Mouse (Mus musculus) C2C12 (cell line): ENCODE data around the gene Serp2. TPM values are rescaled to one million over a fixed set of nuclear protein-coding genes. Genes with fewer than 3 reads are reported as not detected.

Experiments used
- H3K27me3 ChIP-seq: one replicate; pipeline ENCODE4 v1.6.1; 2011; ENCODE audit not compliant: control insufficient read depth, insufficient read depth, insufficient read length
- H3K36me3 ChIP-seq: one replicate; pipeline ENCODE4 v1.6.1; 2011; ENCODE audit not compliant: control insufficient read depth, insufficient read depth
- H3K4me3 ChIP-seq: one replicate; pipeline ENCODE4 v1.5.1; 2011; ENCODE audit warnings: mild to moderate bottlenecking, control low read depth; ENCODE audit not compliant: poor library complexity, insufficient read depth, severe bottlenecking
- H3K79me2 ChIP-seq: one replicate; pipeline ENCODE4 v1.6.1; 2011; ENCODE audit not compliant: control insufficient read depth, insufficient read depth
- H3K79me3 ChIP-seq: one replicate; pipeline ENCODE4 v1.6.1; 2011; ENCODE audit warnings: low read depth, control low read depth
- H3ac ChIP-seq: one replicate; pipeline ENCODE3; 2011; ENCODE audit warnings: low read depth; ENCODE audit not compliant: control insufficient read depth, insufficient read length
- CEBPB ChIP-seq: IDR thresholded peaks from one replicate; pipeline ENCODE4 v1.6.1; 2011; ENCODE audit warnings: low read depth, mild to moderate bottlenecking, control low read depth, moderate library complexity
- CTCF ChIP-seq: IDR thresholded peaks from one replicate; pipeline ENCODE4 v1.5.1; 2011; ENCODE audit not compliant: control insufficient read depth, insufficient read depth, insufficient read length
- FOSL1 ChIP-seq: IDR thresholded peaks from one replicate; pipeline ENCODE4 v1.8.0; 2011; ENCODE audit warnings: mild to moderate bottlenecking, low read length; ENCODE audit not compliant: poor library complexity, insufficient read depth, severe bottlenecking
- MAX ChIP-seq: IDR thresholded peaks from one replicate; pipeline ENCODE4 v1.6.1; 2011; ENCODE audit warnings: mild to moderate bottlenecking, control low read depth
- MYOD1 ChIP-seq: IDR thresholded peaks from one replicate; pipeline ENCODE4 v1.6.1; 2011; ENCODE audit warnings: low read depth; ENCODE audit not compliant: control insufficient read depth, insufficient read length
- MYOG ChIP-seq: IDR thresholded peaks from one replicate; pipeline ENCODE4 v1.6.1; 2011; ENCODE audit not compliant: control insufficient read depth, insufficient read length; ENCODE audit errors: extremely low read depth
- USF1 ChIP-seq: IDR thresholded peaks from one replicate; pipeline ENCODE4 v1.6.1; 2011; ENCODE audit warnings: low read depth, mild to moderate bottlenecking, control low read depth, moderate library complexity
- polyA plus RNA-seq: library from polyadenylated mRNA; unstranded; fragments of >200 nt; fragmentation: generic; extraction: Trizol; gene quantifications from one replicate; pipeline ENCODE4 v1.2.1, GENCODE M21; 2012; ENCODE audit warnings: missing spikeins

Gene Serp2
- polyA plus RNA-seq, 1 experiment, result 32.8 TPM

DNA sequence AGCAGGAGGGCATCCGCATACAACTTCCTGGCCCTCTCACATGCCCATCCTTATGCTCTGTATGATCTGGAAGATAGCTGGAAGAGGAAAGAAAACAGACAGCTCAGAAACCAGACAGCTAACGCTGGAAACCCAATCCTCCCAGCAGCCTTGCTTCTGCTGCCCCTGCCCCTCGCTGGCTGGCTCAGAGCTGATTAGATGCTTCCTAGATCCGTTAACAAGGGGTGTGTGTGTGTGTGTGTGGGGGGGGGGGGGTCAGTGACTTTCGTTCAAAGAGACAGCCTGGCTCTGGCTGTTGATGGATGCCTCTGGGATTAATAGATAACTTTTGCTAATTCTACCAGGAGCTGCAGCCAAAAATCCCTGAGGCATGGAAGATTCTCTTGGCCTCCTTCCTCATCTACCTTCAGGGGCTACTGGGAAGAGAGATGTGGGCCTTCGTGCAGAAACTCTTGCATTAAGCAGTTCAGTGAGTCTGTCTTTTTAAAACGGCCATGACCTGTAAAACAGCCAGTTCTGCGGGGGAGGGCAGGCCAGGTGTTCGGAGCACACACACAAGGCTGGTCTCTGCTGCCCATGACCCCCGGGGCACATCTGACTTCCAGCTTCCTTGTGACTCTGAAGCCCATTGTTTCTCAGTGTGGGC lies 23.4 kb downstream of the Serp2 start:
- Histone ChIP-seq H3K4me3 (no peak overlapping the region), H3K27me3 (no peaks in the 10 kb centered on the region), H3K79me2 (no peaks in the 10 kb centered on the region), H3K79me3 (no peaks in the 10 kb centered on the region), H3ac (no peak overlapping the region), H3K36me3 (peaks cover 11% of the 10 kb centered on the region)
- TF ChIP-seq MAX, result no peak

DNA sequence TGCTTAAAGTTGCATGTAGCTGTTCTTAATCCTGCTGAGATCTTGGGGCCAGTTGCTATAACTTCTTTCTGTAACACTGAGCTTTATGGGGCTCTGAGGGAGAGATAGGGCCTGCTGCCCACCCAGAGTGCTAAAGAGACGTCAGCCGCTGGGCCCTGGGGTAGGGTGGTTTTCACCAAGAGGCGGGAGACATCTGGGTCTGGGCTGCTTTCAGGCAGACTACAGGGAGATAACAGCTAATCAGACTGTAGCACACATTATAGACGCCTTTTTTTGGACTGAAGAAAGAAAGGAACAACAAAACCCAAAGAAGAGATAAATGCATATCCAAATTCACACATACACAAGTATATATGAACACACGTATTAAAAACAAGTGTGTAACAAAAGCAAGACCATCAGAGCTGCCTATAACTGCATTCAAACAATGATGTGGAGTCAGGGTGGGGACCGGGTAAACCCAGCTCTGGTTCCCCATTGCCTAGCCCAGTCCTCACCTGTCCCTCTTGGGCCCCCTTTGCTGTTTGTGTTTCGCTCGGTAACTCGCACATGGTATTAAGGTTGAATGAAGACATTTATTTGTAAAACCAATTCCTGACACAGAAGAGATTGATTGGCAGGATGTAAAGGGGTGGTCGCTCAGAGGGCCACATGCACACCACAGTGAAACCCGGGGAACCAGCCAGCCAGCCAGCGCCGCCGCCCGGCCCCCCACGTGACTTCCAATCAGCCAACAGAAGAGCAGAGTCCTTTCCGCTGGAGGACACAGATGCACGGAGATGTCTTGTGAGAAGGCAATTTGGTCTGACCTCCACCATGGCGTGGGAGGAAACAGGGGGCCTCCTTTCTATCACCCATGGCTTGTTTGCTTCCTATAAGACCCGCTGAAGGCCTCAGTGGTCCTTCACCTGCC lies 24.2 kb downstream of the Serp2 start:
- Histone ChIP-seq H3ac (no peak overlapping the region), H3K79me2 (no peaks in the 10 kb centered on the region), H3K4me3 (no peak overlapping the region), H3K79me3 (no peaks in the 10 kb centered on the region), H3K36me3 (peaks cover 11% of the 10 kb centered on the region), H3K27me3 (no peaks in the 10 kb centered on the region)
- TF ChIP-seq CTCF (no peak), MYOG (no peak), MAX (no peak), USF1 (no peak), MYOD1 (no peak), FOSL1 (no peak), CEBPB (no peak)

DNA sequence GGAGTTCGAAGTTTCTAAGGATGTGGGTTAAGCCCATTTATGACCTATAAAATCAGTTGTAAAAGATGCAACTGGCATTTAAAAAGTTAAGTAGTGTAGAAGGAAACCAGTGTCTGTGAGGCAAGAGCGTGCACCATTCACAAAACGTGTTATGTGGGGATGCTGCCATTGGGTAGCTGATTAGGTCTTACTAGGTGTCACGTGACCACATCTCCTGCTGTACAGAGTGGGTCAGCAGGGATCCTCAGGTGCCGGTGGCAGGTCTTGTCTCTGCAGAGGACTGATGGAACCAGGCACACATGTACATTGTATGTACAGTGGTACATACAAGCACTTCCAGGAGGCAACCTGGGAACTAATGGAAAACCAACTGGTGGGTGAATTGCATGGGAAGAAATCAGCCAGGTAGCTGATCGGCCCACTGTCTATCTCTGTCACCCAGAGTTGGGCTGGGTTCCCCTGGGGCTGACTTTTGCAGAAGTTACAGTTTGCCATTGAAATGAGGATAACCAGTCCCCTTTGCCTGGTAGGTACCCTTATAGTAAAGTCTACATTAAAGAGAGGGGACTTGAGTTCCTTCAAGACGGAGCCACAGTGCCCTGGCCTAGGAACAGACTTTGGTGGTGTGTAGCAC lies 25.5 kb downstream of the Serp2 start:
- H3K79me3 ChIP-seq, result no peaks in the 10 kb centered on the region
- no peak overlapping the region for H3K4me3 ChIP-seq
- TF ChIP-seq MYOD1, result no peak
- no peak for TF ChIP-seq CTCF
- no peak for TF ChIP-seq MAX
- TF ChIP-seq USF1, result no peak
- TF ChIP-seq CEBPB, result no peak
- TF ChIP-seq MYOG, result no peak
- TF ChIP-seq FOSL1, result no peak
- no peaks in the 10 kb centered on the region for H3K27me3 ChIP-seq
- no peak overlapping the region for H3ac ChIP-seq
- no peaks in the 10 kb centered on the region for H3K79me2 ChIP-seq
- peaks cover 11% of the 10 kb centered on the region for H3K36me3 ChIP-seq

DNA sequence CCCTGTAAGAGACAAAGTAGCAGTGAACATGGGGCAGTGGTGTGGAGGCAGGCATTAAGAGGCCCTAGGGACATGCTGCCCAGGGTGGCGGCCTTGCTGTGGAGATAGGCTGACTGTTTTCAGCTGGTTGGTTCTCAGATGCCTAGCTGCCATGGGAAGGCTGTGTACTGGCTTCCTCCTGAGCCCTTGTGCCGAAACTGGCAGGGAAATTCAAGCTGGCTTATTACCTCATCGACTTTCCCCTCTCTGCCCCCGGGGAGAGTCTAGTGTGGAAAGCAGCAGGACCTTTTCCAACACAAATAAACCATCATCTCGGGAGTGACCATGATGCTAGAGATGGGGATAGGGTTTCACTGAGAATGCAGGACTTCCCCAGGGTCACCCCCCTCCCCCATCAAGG lies 28.0 kb downstream of the Serp2 start:
- TF ChIP-seq MAX, result no peak
- peak; percentile 70 for TF ChIP-seq CEBPB
- no peaks in the 10 kb centered on the region for H3K79me3 ChIP-seq

DNA sequence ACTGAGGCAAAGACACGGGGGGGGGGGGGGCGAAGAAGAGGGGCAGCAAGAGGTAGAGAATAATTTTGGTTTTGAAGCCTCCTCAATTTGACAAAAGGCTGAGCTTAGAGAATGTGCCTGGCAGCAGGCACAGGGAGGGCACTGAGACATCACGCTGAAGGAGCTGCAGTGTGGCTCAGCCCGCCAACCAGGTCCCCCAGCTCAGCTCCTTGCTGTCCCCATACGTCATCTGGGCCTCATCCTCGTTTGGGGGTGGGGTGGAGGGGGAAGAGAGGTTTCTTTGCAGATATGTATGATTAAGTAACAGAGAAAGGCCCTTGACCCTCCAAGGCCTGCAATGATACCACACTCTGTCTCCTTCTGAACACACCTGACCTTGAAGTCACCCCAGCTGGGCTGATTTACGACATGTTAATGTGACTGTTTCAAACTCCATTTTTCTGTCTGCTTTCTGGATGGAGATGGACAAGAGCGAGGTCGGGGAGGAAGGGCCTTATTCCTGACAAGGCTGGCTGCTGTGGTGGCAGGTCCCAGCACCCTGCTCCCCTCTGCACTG lies 28.9 kb downstream of the Serp2 start:
- no peaks in the 10 kb centered on the region for H3K79me2 ChIP-seq
- peaks cover 4% of the 10 kb centered on the region for H3K36me3 ChIP-seq
- TF ChIP-seq FOSL1, result no peak
- TF ChIP-seq MYOD1, result no peak
- no peak for TF ChIP-seq MYOG
- no peak for TF ChIP-seq CTCF
- no peak for TF ChIP-seq USF1
- no peak for TF ChIP-seq CEBPB
- TF ChIP-seq MAX, result no peak
- no peaks in the 10 kb centered on the region for H3K27me3 ChIP-seq
- H3K79me3 ChIP-seq, result no peaks in the 10 kb centered on the region
- peak overlapping the region; percentile 4 for H3ac ChIP-seq
- H3K4me3 ChIP-seq, result no peak overlapping the region

More for the DNA sequence above, 28.0 kb downstream of the Serp2 start:
- Histone ChIP-seq H3K4me3 (no peak overlapping the region), H3ac (no peak overlapping the region), H3K79me2 (no peaks in the 10 kb centered on the region), H3K27me3 (no peaks in the 10 kb centered on the region), H3K36me3 (peaks cover 6% of the 10 kb centered on the region)
